ENCODE assay signal across 7 mouse cellular contexts in the genomic region with DNA sequence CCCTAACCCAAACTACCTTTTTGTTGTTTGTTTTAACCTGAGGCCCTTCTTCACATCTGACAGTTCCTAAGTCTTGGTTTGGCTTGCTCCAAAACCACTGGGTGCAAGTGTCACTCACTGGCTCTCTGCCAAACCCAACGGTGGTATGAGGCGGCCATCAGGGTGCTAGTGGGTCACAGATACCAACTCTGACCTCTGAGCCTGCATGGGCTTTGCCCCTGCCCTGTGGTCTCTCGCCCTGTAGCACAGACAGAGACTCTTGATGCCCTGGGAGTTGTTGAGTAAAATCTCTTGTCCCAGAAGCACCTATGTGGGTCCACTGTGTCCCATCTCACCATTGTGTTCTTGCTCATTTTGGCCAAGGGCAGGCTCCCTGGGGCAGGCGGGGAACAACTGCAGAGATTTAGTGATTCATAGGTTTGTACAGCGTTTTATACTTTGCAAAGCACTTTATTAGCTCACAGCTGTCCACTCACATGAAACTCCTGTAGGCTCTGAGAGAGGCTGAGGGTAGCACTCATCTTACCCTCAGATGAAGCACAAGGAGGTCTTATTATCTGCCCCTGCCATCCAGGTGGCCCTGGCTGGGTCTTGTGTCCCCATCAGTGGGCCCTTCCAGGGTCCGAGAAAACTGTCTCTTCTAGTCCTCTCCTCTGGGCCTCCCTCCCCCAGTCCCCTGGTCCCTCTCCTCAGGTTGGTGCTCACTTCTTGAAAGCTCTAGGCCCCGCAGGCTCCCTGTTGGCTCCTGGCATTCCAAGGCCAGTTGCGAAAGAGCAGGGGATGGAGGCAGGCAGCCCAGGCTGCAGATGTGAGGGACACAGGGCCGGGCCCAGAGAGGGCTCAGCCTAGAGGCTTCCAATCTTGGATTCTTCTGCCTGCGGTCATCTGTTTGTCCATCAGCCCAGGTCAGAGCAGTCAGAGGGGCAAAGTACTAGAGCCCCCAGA. TPM values are rescaled to one million over a fixed set of nuclear protein-coding genes. Genes with fewer than 3 reads are reported as not detected.
A peak's percentile ranks its signal among the peaks of the same experiment; 100 is the strongest.
DNase-seq lines count a peak whose midpoint lies in the region; ATAC-seq lines count a peak whose summit lies in the region.

No protein-coding gene starts in this region.

- no peaks in the 10 kb centered on the region for H3K9me3 ChIP-seq in lung, embryonic 16.5 days (ENCODE audit: control insufficient read depth, low read length)
- H3K9me3 ChIP-seq in heart, embryonic 16.5 days (replicated peaks; ENCODE audit: control insufficient read depth, low read length): no peaks in the 10 kb centered on the region

- peaks cover 19% of the 10 kb centered on the region for H3K36me3 ChIP-seq in lung, embryonic 16.5 days (ENCODE audit: control insufficient read depth, insufficient read depth, low read length)
- H3K36me3 ChIP-seq in heart, embryonic 16.5 days (ENCODE audit: control insufficient read depth, insufficient read depth): peaks cover 23% of the 10 kb centered on the region
- H3K36me3 ChIP-seq in macrophage (ENCODE audit: inconsistent target): peaks cover 17% of the 10 kb centered on the region

- no peak overlapping the region for H3K27ac ChIP-seq in lung, embryonic 16.5 days (ENCODE audit: low read length)
- no peak overlapping the region for H3K27ac ChIP-seq in heart, embryonic 16.5 days (ENCODE audit: low read length)
- no peak overlapping the region for H3K27ac ChIP-seq in macrophage

- WGBS in lung, embryonic 16.5 days: 69% methylated on average over 10 of the region's 10 CpGs
- WGBS in heart, embryonic 16.5 days: 73% methylated on average over 10 of the region's 10 CpGs
- WGBS in macrophage (ENCODE audit: missing documents): 77% methylated on average over 9 of the region's 10 CpGs

- no peak overlapping the region; the same call in 1 of the 2 replicates for H3K9ac ChIP-seq in lung, embryonic 16.5 days (ENCODE audit: low read length)
- no peak overlapping the region for H3K9ac ChIP-seq in heart, embryonic 16.5 days (ENCODE audit: low read length)

- H3K27me3 ChIP-seq in lung, embryonic 16.5 days (ENCODE audit: control insufficient read depth, insufficient read depth, low read depth, low read length): no peaks in the 10 kb centered on the region
- H3K27me3 ChIP-seq in heart, embryonic 16.5 days (ENCODE audit: control insufficient read depth, insufficient read depth, low read length): no peaks in the 10 kb centered on the region

- ATAC-seq in lung, embryonic 16.5 days (ENCODE audit: low read depth): no peak
- ATAC-seq in heart, embryonic 16.5 days (replicated peaks; ENCODE audit: extremely low read depth, insufficient read depth, low FRiP score): no peak

- peaks cover 24% of the 10 kb centered on the region; the same call in 1 of the 2 replicates for H3K79me2 ChIP-seq in macrophage (ENCODE audit: inconsistent target)

- peaks cover 12% of the 10 kb centered on the region for H3K4me1 ChIP-seq in lung, embryonic 16.5 days (replicated peaks; ENCODE audit: control insufficient read depth, insufficient read depth, low read length)
- peaks cover 11% of the 10 kb centered on the region for H3K4me1 ChIP-seq in heart, embryonic 16.5 days (ENCODE audit: control insufficient read depth, insufficient read depth, low read length)

- peak overlapping the region; percentile 93 for H3K4me2 ChIP-seq in lung, embryonic 16.5 days (ENCODE audit: low read depth, low read length)
- H3K4me2 ChIP-seq in heart, embryonic 16.5 days (ENCODE audit: low read depth, low read length): peak overlapping the region; percentile 72

- no peak for DNase-seq in lung, postnatal 10 days
- DNase-seq in brain, adult 2 months (ENCODE audit: low read depth, low spot score): peak; percentile 39
- DNase-seq in layer of hippocampus, adult 9-10 months (ENCODE audit: low spot score): no peak
- DNase-seq in right cerebral cortex, postnatal 4 days: no peak

- no peak overlapping the region; the same call in 1 of the 2 replicates for H3K4me3 ChIP-seq in lung, embryonic 16.5 days (ENCODE audit: low read length)
- no peak overlapping the region for H3K4me3 ChIP-seq in heart, embryonic 16.5 days (ENCODE audit: low read length)
- H3K4me3 ChIP-seq in macrophage (ENCODE audit: inconsistent target): peak overlapping the region; percentile 78; the same call in 1 of the 2 replicates

RNA-seq across cellular contexts. Expression of gene BC029722, which starts 1.7 kb away (rescaled TPM):
- polyA plus RNA-seq in lung, embryonic 16.5 days (2015; fragmentation: Nextera tagmentation; extraction: Ambion mirVana): 19.4 and 21.6 TPM in 2 replicates
- polyA plus RNA-seq in heart, embryonic 16.5 days (2015; fragmentation: Nextera tagmentation; extraction: Ambion mirVana): 17.4 and 17.7 TPM in 2 replicates
- 10 to 100 TPM in 6 of 26 experiments, 1 to 10 TPM in 20; 3.0 to 11.8 (median 6.5) TPM for total RNA-seq in macrophage (2018; cell fraction: chromatin; rRNA removed)
- total RNA-seq in macrophage (2018; cell fraction: cytosol; rRNA removed): 10 to 100 TPM; 25.4 to 50.4 (median 34.5) TPM
- total RNA-seq in macrophage (2018; cell fraction: nucleus; rRNA removed): 10 to 100 TPM in 21 of 26 experiments, 1 to 10 TPM in 5; 5.7 to 24.6 (median 12.9) TPM
- 37.9 to 45.5 TPM (median 39.4 TPM) in 3 replicates for polyA plus RNA-seq in macrophage (2018)

RNA-seq across cellular contexts. Expression of gene Eif6, which starts 9.2 kb away (rescaled TPM):
- 155 and 163 TPM in 2 replicates for polyA plus RNA-seq in lung, embryonic 16.5 days (2015; fragmentation: Nextera tagmentation; extraction: Ambion mirVana)
- polyA plus RNA-seq in heart, embryonic 16.5 days (2015; fragmentation: Nextera tagmentation; extraction: Ambion mirVana): 125 and 140 TPM in 2 replicates
- 100 to 1,000 TPM in 3 of 26 experiments, 10 to 100 TPM in 23; 31.2 to 111 (median 48.3) TPM for total RNA-seq in macrophage (2018; cell fraction: chromatin; rRNA removed)
- 100 to 1,000 TPM in 2 of 26 experiments, 10 to 100 TPM in 24; 50.1 to 116 (median 70.6) TPM for total RNA-seq in macrophage (2018; cell fraction: cytosol; rRNA removed)
- total RNA-seq in macrophage (2018; cell fraction: nucleus; rRNA removed): 100 to 1,000 TPM in 1 of 26 experiments, 10 to 100 TPM in 25; 38.4 to 103 (median 54.6) TPM
- 20.9 to 79.0 TPM (median 44.6 TPM) in 3 replicates for polyA plus RNA-seq in macrophage (2018)

RNA-seq across cellular contexts. Expression of gene Fam83c, which starts 17.1 kb away (rescaled TPM):
- polyA plus RNA-seq in lung, embryonic 16.5 days (2015; fragmentation: Nextera tagmentation; extraction: Ambion mirVana): 0.11 and 0.13 TPM in 2 replicates
- polyA plus RNA-seq in heart, embryonic 16.5 days (2015; fragmentation: Nextera tagmentation; extraction: Ambion mirVana): 0.05 and 0.07 TPM in 2 replicates
- total RNA-seq in macrophage (2018; cell fraction: chromatin; rRNA removed): not detected
- total RNA-seq in macrophage (2018; cell fraction: cytosol; rRNA removed): not detected
- not detected for total RNA-seq in macrophage (2018; cell fraction: nucleus; rRNA removed)
- polyA plus RNA-seq in macrophage (2018): not detected in 3 replicates

RNA-seq across cellular contexts. Expression of gene Mmp24, which starts 42.4 kb away (rescaled TPM):
- polyA plus RNA-seq in lung, embryonic 16.5 days (2015; fragmentation: Nextera tagmentation; extraction: Ambion mirVana): 0.06 and 0.09 TPM in 2 replicates
- polyA plus RNA-seq in heart, embryonic 16.5 days (2015; fragmentation: Nextera tagmentation; extraction: Ambion mirVana): 0.04 TPM in 1 of 2 replicates, not detected in the other
- total RNA-seq in macrophage (2018; cell fraction: chromatin; rRNA removed): not detected
- under 1 TPM in 18 of 26 experiments, not detected in 8; 0.03 to 0.06 (median 0.04) TPM for total RNA-seq in macrophage (2018; cell fraction: cytosol; rRNA removed)
- total RNA-seq in macrophage (2018; cell fraction: nucleus; rRNA removed): not detected
- 0.04 TPM in 1 of 3 replicates, not detected in the others for polyA plus RNA-seq in macrophage (2018)
